Mouse (Mus musculus) limb, embryonic 13.5 days (tissue): ENCODE results near the gene Hk2. TPM values are rescaled to one million over a fixed set of nuclear protein-coding genes. Genes with fewer than 3 reads are reported as not detected.
"Not testable (repeated sequence)": the region's sequence is repeated elsewhere in the genome, so short reads cannot be mapped to it uniquely, and the experiment has no call there.

ENCODE experiments used
- ATAC-seq: fragments of 200-750 bp; cut with Nextera tagmentation; 2 replicates; pipeline ENCODE4 v1.8.0; 2017; ENCODE audit warnings: low read depth, moderate number of reproducible peaks, moderate TSS enrichment; ENCODE audit not compliant: low FRiP score
- H3K27ac ChIP-seq: fragments of 300-500 bp; sonication (generic); 2 replicates; pipeline ENCODE4 v1.5.1; 2015; ENCODE audit warnings: inconsistent platforms, mild to moderate bottlenecking, moderate library complexity
- H3K27me3 ChIP-seq: fragments of 300-500 bp; sonication (generic); 2 replicates; pipeline ENCODE4 v1.6.1; 2015; ENCODE audit warnings: mild to moderate bottlenecking, inconsistent platforms
- H3K36me3 ChIP-seq: fragments of 300-500 bp; sonication (generic); 2 replicates; pipeline ENCODE4 v1.6.1; 2015; ENCODE audit warnings: inconsistent platforms, mild to moderate bottlenecking, moderate library complexity
- H3K4me1 ChIP-seq: fragments of 300-500 bp; sonication (generic); 2 replicates; pipeline ENCODE4 v1.6.1; 2015; ENCODE audit warnings: inconsistent platforms
- H3K4me2 ChIP-seq: fragments of 300-500 bp; sonication (generic); replicated peaks from 2 replicates; pipeline ENCODE4 v1.6.1; 2015; ENCODE audit warnings: inconsistent platforms, mild to moderate bottlenecking, moderate library complexity
- H3K4me3 ChIP-seq: fragments of 300-500 bp; sonication (generic); 2 replicates; pipeline ENCODE4 v1.5.1; 2015; ENCODE audit warnings: moderate library complexity, mild to moderate bottlenecking, inconsistent platforms
- H3K9ac ChIP-seq: fragments of 300-500 bp; sonication (generic); 2 replicates; pipeline ENCODE4 v1.6.1; 2015; ENCODE audit warnings: mild to moderate bottlenecking, inconsistent platforms
- H3K9me3 ChIP-seq: fragments of 300-500 bp; sonication (generic); 2 replicates; pipeline ENCODE4 v1.6.1; 2016; ENCODE audit warnings: inconsistent platforms
- WGBS: fragments of 180-500 bp; shearing (Covaris S2); methylation state at CpG from one replicate; pipeline ENCODE4 v1.1.7; 2015; 5-methylcytosine and 5-hydroxymethylcytosine counted together
- polyA plus RNA-seq: library from polyadenylated mRNA; unstranded; fragments of >200 nt; fragmentation: Nextera tagmentation; extraction: Ambion mirVana; gene quantifications from 2 replicates; pipeline ENCODE4 v1.2.1, GENCODE M21; 2015

Gene Hk2
- polyA plus RNA-seq, 1 experiment from 2014 or later, result 20.2 TPM

GRCm38 (mm10) chr6:82705221-82705620 lies 69.0 kb downstream of the Hk2 start, which contains the start of gene Pole4:
Pole4 (minus strand) TSS chr6:82705365.
- Histone ChIP-seq H3K27me3 (no peaks in the 10 kb centered on the region), H3K4me3 (no peak within 1 kb of the TSS), H3K9me3 (no peaks in the 10 kb centered on the region), H3K4me2 (no peak within 1 kb of the TSS), H3K27ac (no peak within 1 kb of the TSS), H3K9ac (no peak within 1 kb of the TSS), H3K4me1 (peaks cover 4% of the 10 kb centered on the region; the same call in 1 of the 2 replicates), H3K36me3 (no peaks in the 10 kb centered on the region)
- WGBS, result 79% methylated on average over 5 of the region's 5 CpGs
- no peak for ATAC-seq

- Histone ChIP-seq H3K4me1 (peaks cover 8% of the 10 kb centered on the region; the same call in 1 of the 2 replicates), H3K9ac (no peak overlapping the region), H3K27ac (no peak overlapping the region), H3K27me3 (no peaks in the 10 kb centered on the region), H3K4me3 (no peak overlapping the region), H3K4me2 (no peak overlapping the region), H3K9me3 (no peaks in the 10 kb centered on the region), H3K36me3 (no peaks in the 10 kb centered on the region)
- ATAC-seq, result no peak
- WGBS, result 86% methylated on average over 3 of the region's 3 CpGs
Measured at GRCm38 (mm10) chr6:82703710-82704109, 70.5 kb downstream of the Hk2 start.

- no peak overlapping the region for H3K9ac ChIP-seq
- WGBS, result 21% methylated on average over 16 of the region's 16 CpGs
- H3K27ac ChIP-seq, result no peak overlapping the region
- no peaks in the 10 kb centered on the region for H3K9me3 ChIP-seq
- peak; percentile 88 for ATAC-seq
- no peaks in the 10 kb centered on the region for H3K36me3 ChIP-seq
- H3K4me3 ChIP-seq, result no peak overlapping the region
- no peaks in the 10 kb centered on the region for H3K27me3 ChIP-seq
- H3K4me1 ChIP-seq, result peaks cover 8% of the 10 kb centered on the region; the same call in 1 of the 2 replicates
- H3K4me2 ChIP-seq, result no peak overlapping the region
Measured at GRCm38 (mm10) chr6:82702593-82703017, 71.6 kb downstream of the Hk2 start.

- peaks cover 8% of the 10 kb centered on the region; the same call in 1 of the 2 replicates for H3K4me1 ChIP-seq
- WGBS, result 50% methylated on average over 6 of the region's 6 CpGs
- no peaks in the 10 kb centered on the region for H3K9me3 ChIP-seq
- no peak overlapping the region for H3K27ac ChIP-seq
- no peaks in the 10 kb centered on the region for H3K27me3 ChIP-seq
- no peak overlapping the region for H3K4me2 ChIP-seq
- no peak overlapping the region for H3K4me3 ChIP-seq
- ATAC-seq, result no peak
- H3K36me3 ChIP-seq, result no peaks in the 10 kb centered on the region
- no peak overlapping the region for H3K9ac ChIP-seq
Measured at GRCm38 (mm10) chr6:82701296-82701695, 73.0 kb downstream of the Hk2 start.

- ATAC-seq, result no peak
- Histone ChIP-seq H3K9ac (no peak overlapping the region), H3K9me3 (no peaks in the 10 kb centered on the region), H3K27ac (no peak overlapping the region), H3K4me3 (no peak overlapping the region), H3K4me1 (peaks cover 8% of the 10 kb centered on the region; the same call in 1 of the 2 replicates), H3K36me3 (no peaks in the 10 kb centered on the region), H3K27me3 (no peaks in the 10 kb centered on the region), H3K4me2 (no peak overlapping the region)
- WGBS, result 32% methylated on average over 5 of the region's 5 CpGs
Measured at GRCm38 (mm10) chr6:82699831-82700230, 74.4 kb downstream of the Hk2 start.

GRCm38 (mm10) chr6:82696736-82697135 lies 77.5 kb downstream of the Hk2 start:
- H3K4me3 ChIP-seq, result no peak overlapping the region
- no peak overlapping the region for H3K9ac ChIP-seq
- H3K27ac ChIP-seq, result no peak overlapping the region
- ATAC-seq, result no peak
- no peaks in the 10 kb centered on the region for H3K9me3 ChIP-seq
- 95% methylated on average over 3 of the region's 3 CpGs for WGBS
- no peak overlapping the region for H3K4me2 ChIP-seq
- H3K27me3 ChIP-seq, result no peaks in the 10 kb centered on the region
- H3K4me1 ChIP-seq, result peaks cover 4% of the 10 kb centered on the region; the same call in 1 of the 2 replicates
- H3K36me3 ChIP-seq, result no peaks in the 10 kb centered on the region

GRCm38 (mm10) chr6:82694668-82695067 lies 79.6 kb downstream of the Hk2 start:
- H3K9me3 ChIP-seq, result no peaks in the 10 kb centered on the region
- 49% methylated on average over 13 of the region's 13 CpGs for WGBS
- H3K4me2 ChIP-seq, result no peak overlapping the region
- H3K36me3 ChIP-seq, result no peaks in the 10 kb centered on the region
- H3K4me3 ChIP-seq, result no peak overlapping the region
- H3K27ac ChIP-seq, result no peak overlapping the region
- H3K9ac ChIP-seq, result no peak overlapping the region
- no peaks in the 10 kb centered on the region for H3K27me3 ChIP-seq
- H3K4me1 ChIP-seq, result no peaks in the 10 kb centered on the region
- ATAC-seq, result no peak

- no peak overlapping the region for H3K27ac ChIP-seq
- no peak overlapping the region for H3K4me3 ChIP-seq
- no peak overlapping the region for H3K4me2 ChIP-seq
- no peaks in the 10 kb centered on the region for H3K36me3 ChIP-seq
- WGBS, result 89% methylated on average over 4 of the region's 4 CpGs
- no peak overlapping the region for H3K9ac ChIP-seq
- ATAC-seq, result no peak
- no peaks in the 10 kb centered on the region for H3K4me1 ChIP-seq
- no peaks in the 10 kb centered on the region for H3K9me3 ChIP-seq
- H3K27me3 ChIP-seq, result no peaks in the 10 kb centered on the region
Measured at GRCm38 (mm10) chr6:82689474-82689873, 84.8 kb downstream of the Hk2 start.

- WGBS, result 60% methylated on average over 5 of the region's 5 CpGs
- not testable (repeated sequence) for H3K4me2 ChIP-seq
Measured at GRCm38 (mm10) chr6:82688586-82688985, 85.7 kb downstream of the Hk2 start.

GRCm38 (mm10) chr6:82684136-82684535 lies 90.1 kb downstream of the Hk2 start:
- no peak for ATAC-seq
- Histone ChIP-seq H3K27me3 (no peaks in the 10 kb centered on the region), H3K4me3 (no peak overlapping the region), H3K27ac (no peak overlapping the region), H3K9me3 (no peaks in the 10 kb centered on the region), H3K9ac (no peak overlapping the region), H3K4me2 (no peak overlapping the region), H3K4me1 (no peaks in the 10 kb centered on the region), H3K36me3 (no peaks in the 10 kb centered on the region)

More at GRCm38 (mm10) chr6:82688586-82688985, 85.7 kb downstream of the Hk2 start:
- H3K4me3 ChIP-seq, H3K9ac ChIP-seq, H3K27me3 ChIP-seq, H3K27ac ChIP-seq, H3K36me3 ChIP-seq, H3K4me1 ChIP-seq, ATAC-seq, H3K9me3 ChIP-seq: not testable (repeated sequence)

GRCm38 (mm10) chr6:82679286-82679685 lies 95.0 kb downstream of the Hk2 start:
- not testable (repeated sequence) for H3K4me3 ChIP-seq, H3K4me2 ChIP-seq, H3K27me3 ChIP-seq, H3K36me3 ChIP-seq, ATAC-seq, H3K27ac ChIP-seq, H3K4me1 ChIP-seq, H3K9ac ChIP-seq, H3K9me3 ChIP-seq
- WGBS, result 77% methylated on average over 2 of the region's 2 CpGs

GRCm38 (mm10) chr6:82677629-82678028 lies 96.6 kb downstream of the Hk2 start:
- 73% methylated on average over 3 of the region's 3 CpGs for WGBS
- H3K4me2 ChIP-seq, H3K4me1 ChIP-seq, ATAC-seq, H3K9ac ChIP-seq, H3K27me3 ChIP-seq, H3K27ac ChIP-seq, H3K36me3 ChIP-seq, H3K9me3 ChIP-seq, H3K4me3 ChIP-seq: not testable (repeated sequence)
